Mouse (Mus musculus) neural tube, embryonic 14.5 days (tissue): ENCODE data around the gene Rab7b. TPM values are rescaled to one million over a fixed set of nuclear protein-coding genes. Genes with fewer than 3 reads are reported as not detected.

Experiments used
- ATAC-seq: fragments of 200-750 bp; cut with Nextera tagmentation; 2 replicates; pipeline ENCODE4 v1.8.0; 2017; ENCODE audit warnings: low read depth, mild to moderate bottlenecking, moderate TSS enrichment, moderate library complexity
- H3K27ac ChIP-seq: fragments of 300-500 bp; sonication (generic); 2 replicates; pipeline ENCODE4 v1.5.1; 2014; ENCODE audit warnings: low read depth, mild to moderate bottlenecking, control low read depth, low read length, moderate library complexity, mixed read lengths
- H3K27me3 ChIP-seq: fragments of 300-500 bp; sonication (generic); 2 replicates; pipeline ENCODE4 v1.6.1; 2014; ENCODE audit warnings: low read length; ENCODE audit not compliant: control insufficient read depth, insufficient read depth
- H3K36me3 ChIP-seq: fragments of 300-500 bp; sonication (generic); 2 replicates; pipeline ENCODE4 v1.6.1; 2014; ENCODE audit warnings: low read length, mixed read lengths; ENCODE audit not compliant: control insufficient read depth, insufficient read depth
- H3K4me1 ChIP-seq: fragments of 300-500 bp; sonication (generic); 2 replicates; pipeline ENCODE4 v1.6.1; 2014; ENCODE audit warnings: low read length; ENCODE audit not compliant: control insufficient read depth, insufficient read depth
- H3K4me2 ChIP-seq: fragments of 300-500 bp; sonication (generic); 2 replicates; pipeline ENCODE4 v1.6.1; 2014; ENCODE audit warnings: mild to moderate bottlenecking, low read depth, low read length, control low read depth
- H3K4me3 ChIP-seq: fragments of 300-500 bp; sonication (generic); 2 replicates; pipeline ENCODE4 v1.5.1; 2014; ENCODE audit warnings: low read depth, low read length, control low read depth, mixed read lengths
- H3K9ac ChIP-seq: fragments of 300-500 bp; sonication (generic); replicated peaks from 2 replicates; pipeline ENCODE4 v1.6.1; 2014; ENCODE audit warnings: low read depth, mild to moderate bottlenecking, control low read depth, low read length, mixed read lengths
- H3K9me3 ChIP-seq: fragments of 300-500 bp; sonication (generic); 2 replicates; pipeline ENCODE4 v1.6.1; 2016; ENCODE audit warnings: low read length; ENCODE audit not compliant: control insufficient read depth
- WGBS: fragments of 180-500 bp; shearing (Covaris S2); extraction: QIAGEN DNeasy Blood & Tissue Kit; methylation state at CpG from one replicate; pipeline ENCODE4 v1.1.7; 2014; 5-methylcytosine and 5-hydroxymethylcytosine counted together
- polyA plus RNA-seq: library from polyadenylated mRNA; unstranded; fragments of >200 nt; fragmentation: Nextera tagmentation; extraction: Ambion mirVana; gene quantifications from 2 replicates; pipeline ENCODE4 v1.2.1, GENCODE M21; 2014

Gene Rab7b
- polyA plus RNA-seq, 1 experiment from 2014 or later, result 0.48 TPM

- no peaks in the 10 kb centered on the region for H3K4me1 ChIP-seq
- no peaks in the 10 kb centered on the region for H3K9me3 ChIP-seq
- WGBS, result 85% methylated on average over 7 of the region's 7 CpGs
- H3K4me2 ChIP-seq, result no peak overlapping the region
- H3K27me3 ChIP-seq, result no peaks in the 10 kb centered on the region
- no peaks in the 10 kb centered on the region for H3K36me3 ChIP-seq
- no peak overlapping the region for H3K4me3 ChIP-seq
- no peak overlapping the region for H3K9ac ChIP-seq
- no peak overlapping the region for H3K27ac ChIP-seq
- no peak for ATAC-seq
Observed at GRCm38 (mm10) chr1:131660716-131661472, 27.6 kb upstream of the Rab7b start.

- Histone ChIP-seq H3K36me3 (no peaks in the 10 kb centered on the region), H3K4me3 (no peak overlapping the region), H3K27ac (no peak overlapping the region), H3K4me2 (no peak overlapping the region), H3K4me1 (no peaks in the 10 kb centered on the region), H3K27me3 (no peaks in the 10 kb centered on the region), H3K9ac (no peak overlapping the region), H3K9me3 (no peaks in the 10 kb centered on the region)
- WGBS, result 73% methylated on average over 3 of the region's 3 CpGs
- no peak for ATAC-seq
Observed at GRCm38 (mm10) chr1:131661749-131662148, 26.7 kb upstream of the Rab7b start.

GRCm38 (mm10) chr1:131663286-131663995 lies 25.1 kb upstream of the Rab7b start:
- H3K9ac ChIP-seq, result no peak overlapping the region
- no peak overlapping the region for H3K27ac ChIP-seq
- H3K27me3 ChIP-seq, result no peaks in the 10 kb centered on the region
- no peaks in the 10 kb centered on the region for H3K9me3 ChIP-seq
- no peak overlapping the region for H3K4me2 ChIP-seq
- ATAC-seq, result no peak
- no peak overlapping the region for H3K4me3 ChIP-seq
- WGBS, result 90% methylated on average over 9 of the region's 9 CpGs
- no peaks in the 10 kb centered on the region for H3K36me3 ChIP-seq
- no peaks in the 10 kb centered on the region for H3K4me1 ChIP-seq

- no peak overlapping the region for H3K4me2 ChIP-seq
- no peak overlapping the region for H3K4me3 ChIP-seq
- no peak overlapping the region for H3K9ac ChIP-seq
- no peak overlapping the region for H3K27ac ChIP-seq
- ATAC-seq, result no peak
- H3K27me3 ChIP-seq, result no peaks in the 10 kb centered on the region
- H3K36me3 ChIP-seq, result no peaks in the 10 kb centered on the region
- H3K4me1 ChIP-seq, result no peaks in the 10 kb centered on the region
- no peaks in the 10 kb centered on the region for H3K9me3 ChIP-seq
- 90% methylated on average over 5 of the region's 5 CpGs for WGBS
Observed at GRCm38 (mm10) chr1:131664136-131664535, 24.4 kb upstream of the Rab7b start.

- Histone ChIP-seq H3K4me1 (no peaks in the 10 kb centered on the region), H3K27ac (no peak overlapping the region), H3K9ac (no peak overlapping the region), H3K36me3 (no peaks in the 10 kb centered on the region), H3K4me2 (no peak overlapping the region), H3K9me3 (no peaks in the 10 kb centered on the region), H3K27me3 (no peaks in the 10 kb centered on the region), H3K4me3 (no peak overlapping the region)
- WGBS, result 59% methylated on average over 1 of the region's 1 CpGs
- ATAC-seq, result no peak
Observed at GRCm38 (mm10) chr1:131665886-131666285, 22.6 kb upstream of the Rab7b start.

GRCm38 (mm10) chr1:131671113-131671512 lies 17.4 kb upstream of the Rab7b start:
- no peaks in the 10 kb centered on the region for H3K36me3 ChIP-seq
- no peak overlapping the region for H3K27ac ChIP-seq
- no peaks in the 10 kb centered on the region for H3K4me1 ChIP-seq
- no peak overlapping the region for H3K9ac ChIP-seq
- no peak overlapping the region for H3K4me3 ChIP-seq
- H3K9me3 ChIP-seq, result no peaks in the 10 kb centered on the region
- ATAC-seq, result no peak
- H3K27me3 ChIP-seq, result no peaks in the 10 kb centered on the region
- 90% methylated on average over 8 of the region's 8 CpGs for WGBS
- no peak overlapping the region for H3K4me2 ChIP-seq

GRCm38 (mm10) chr1:131672361-131672760 lies 16.1 kb upstream of the Rab7b start:
- no peak overlapping the region for H3K4me2 ChIP-seq
- H3K27ac ChIP-seq, result no peak overlapping the region
- no peaks in the 10 kb centered on the region for H3K4me1 ChIP-seq
- H3K4me3 ChIP-seq, result no peak overlapping the region
- no peaks in the 10 kb centered on the region for H3K27me3 ChIP-seq
- WGBS, result 79% methylated on average over 7 of the region's 7 CpGs
- no peaks in the 10 kb centered on the region for H3K36me3 ChIP-seq
- H3K9ac ChIP-seq, result no peak overlapping the region
- no peaks in the 10 kb centered on the region for H3K9me3 ChIP-seq
- ATAC-seq, result no peak

GRCm38 (mm10) chr1:131679644-131680043 lies 8.9 kb upstream of the Rab7b start:
- no peak overlapping the region for H3K27ac ChIP-seq
- 88% methylated on average over 5 of the region's 5 CpGs for WGBS
- no peaks in the 10 kb centered on the region for H3K4me1 ChIP-seq
- no peak overlapping the region for H3K9ac ChIP-seq
- H3K9me3 ChIP-seq, result no peaks in the 10 kb centered on the region
- no peaks in the 10 kb centered on the region for H3K27me3 ChIP-seq
- no peak for ATAC-seq
- no peak overlapping the region for H3K4me2 ChIP-seq
- H3K36me3 ChIP-seq, result no peaks in the 10 kb centered on the region
- H3K4me3 ChIP-seq, result no peak overlapping the region

GRCm38 (mm10) chr1:131687739-131688138 lies 756 bp upstream of the Rab7b start:
- 98% methylated on average over 2 of the region's 2 CpGs for WGBS
- Histone ChIP-seq H3K9ac (no peak overlapping the region), H3K4me3 (no peak overlapping the region), H3K4me2 (no peak overlapping the region), H3K27me3 (no peaks in the 10 kb centered on the region), H3K36me3 (no peaks in the 10 kb centered on the region), H3K27ac (no peak overlapping the region), H3K9me3 (no peaks in the 10 kb centered on the region), H3K4me1 (no peaks in the 10 kb centered on the region)
- no peak for ATAC-seq
